Mouse (Mus musculus): ENCODE results near the gene Cd81.
A peak's percentile ranks its signal among the peaks of the same experiment; 100 is the strongest.

DNA sequence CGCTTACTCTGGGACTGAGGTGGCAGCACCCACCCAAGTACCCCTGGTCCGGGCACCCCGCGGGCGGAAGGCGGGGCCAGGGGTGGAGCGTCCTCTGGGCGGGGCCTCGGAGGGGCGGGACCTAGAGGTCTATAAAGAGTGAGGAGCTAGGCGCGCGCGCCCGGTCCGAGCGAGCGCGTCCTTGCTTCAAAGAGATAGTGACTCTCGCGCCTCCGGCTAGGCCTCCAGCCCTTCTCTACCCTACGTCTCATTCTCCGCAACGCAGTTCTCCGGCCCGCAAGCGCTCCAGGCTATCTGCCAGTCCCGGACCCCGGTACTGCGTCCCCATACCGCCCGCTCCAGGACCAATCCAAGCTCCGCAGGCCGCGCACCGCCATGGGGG lies at the start of gene Cd81:
- TF ChIP-seq CTCF (IDR thresholded peaks at IDR 0.05; ENCODE audit: low read depth, low read length) = no peak
- peak; percentile 89 for TF ChIP-seq POLR2A (IDR thresholded peaks at IDR 0.05; ENCODE audit: borderline replicate concordance, low read depth, low read length)
